Mouse (Mus musculus) midbrain, embryonic 14.5 days (tissue): ENCODE results near the gene Saxo2. TPM values are rescaled to one million over a fixed set of nuclear protein-coding genes. Genes with fewer than 3 reads are reported as not detected.
A peak's percentile ranks its signal among the peaks of the same experiment; 100 is the strongest.

Experiments
- ATAC-seq: fragments of 200-750 bp; cut with Nextera tagmentation; 2 replicates; pipeline ENCODE4 v1.8.0; 2017; ENCODE audit warnings: moderate number of reproducible peaks, moderate library complexity; ENCODE audit not compliant: low FRiP score, low TSS enrichment
- DNase-seq: peaks from one replicate; pipeline ENCODE4 v3.0.0-alpha.2; 2015
- H3K27ac ChIP-seq: fragments of 300-500 bp; sonication (generic); replicated peaks from 2 replicates; pipeline ENCODE4 v1.5.1; 2014; ENCODE audit warnings: mild to moderate bottlenecking, low read depth, low read length, moderate library complexity
- H3K27me3 ChIP-seq: fragments of 300-500 bp; sonication (generic); 2 replicates; pipeline ENCODE4 v1.6.1; 2014; ENCODE audit warnings: low read length, control low read depth, mixed read lengths; ENCODE audit not compliant: control insufficient read depth, insufficient read depth
- H3K36me3 ChIP-seq: fragments of 300-500 bp; sonication (generic); 2 replicates; pipeline ENCODE4 v1.6.1; 2014; ENCODE audit warnings: low read length, control low read depth; ENCODE audit not compliant: control insufficient read depth, insufficient read depth
- H3K4me1 ChIP-seq: fragments of 300-500 bp; sonication (generic); 2 replicates; pipeline ENCODE4 v1.6.1; 2014; ENCODE audit warnings: mild to moderate bottlenecking, antibody characterized with exemption, low read length, control low read depth; ENCODE audit not compliant: control insufficient read depth, insufficient read depth
- H3K4me2 ChIP-seq: fragments of 300-500 bp; sonication (generic); 2 replicates; pipeline ENCODE4 v1.6.1; 2014; ENCODE audit warnings: mild to moderate bottlenecking, low read length, moderate library complexity
- H3K4me3 ChIP-seq: fragments of 300-500 bp; sonication (generic); replicated peaks from 2 replicates; pipeline ENCODE4 v1.5.1; 2014; ENCODE audit warnings: low read depth, low read length
- H3K9ac ChIP-seq: fragments of 300-500 bp; sonication (generic); replicated peaks from 2 replicates; pipeline ENCODE4 v1.6.1; 2014; ENCODE audit warnings: mild to moderate bottlenecking, low read length, moderate library complexity
- H3K9me3 ChIP-seq: fragments of 300-500 bp; sonication (generic); 2 replicates; pipeline ENCODE4 v1.6.1; 2016; ENCODE audit warnings: low read length, control low read depth, mixed read lengths; ENCODE audit not compliant: control insufficient read depth
- WGBS: fragments of 180-500 bp; shearing (Covaris S2); extraction: QIAGEN DNeasy Blood & Tissue Kit; methylation state at CpG from one replicate; pipeline ENCODE4 v1.1.7; 2014; 5-methylcytosine and 5-hydroxymethylcytosine counted together
- polyA plus RNA-seq: library from polyadenylated mRNA; unstranded; fragments of >200 nt; fragmentation: Nextera tagmentation; extraction: Ambion mirVana; gene quantifications from 2 replicates; pipeline ENCODE4 v1.2.1, GENCODE M21; 2014

Gene Saxo2
- polyA plus RNA-seq, 1 experiment from 2014 or later = 21.5 TPM

- no peak for DNase-seq
- 26% methylated on average over 4 of the region's 4 CpGs for WGBS
Measured at GRCm38 (mm10) chr7:82647909-82648308, 419 bp downstream of the Saxo2 start.

GRCm38 (mm10) chr7:82647183-82647582 lies 1.1 kb downstream of the Saxo2 start:
- WGBS = 90% methylated on average over 3 of the region's 3 CpGs
- peaks cover 8% of the 10 kb centered on the region for H3K4me1 ChIP-seq
- no peak overlapping the region for H3K4me3 ChIP-seq
- no peaks in the 10 kb centered on the region for H3K27me3 ChIP-seq
- no peak for DNase-seq
- no peak overlapping the region for H3K27ac ChIP-seq
- no peak overlapping the region for H3K4me2 ChIP-seq
- no peak overlapping the region for H3K9ac ChIP-seq
- H3K9me3 ChIP-seq = no peaks in the 10 kb centered on the region
- no peak for ATAC-seq
- H3K36me3 ChIP-seq = 0 out of 2 replicates have a peak, but pooled peaks cover 8% of the 10 kb centered on the region

More at GRCm38 (mm10) chr7:82647909-82648308, 419 bp downstream of the Saxo2 start:
- H3K36me3 ChIP-seq = 0 out of 2 replicates have a peak, but pooled peaks cover 10% of the 10 kb centered on the region
- H3K27ac ChIP-seq = no peak overlapping the region
- peak overlapping the region; percentile 59 for H3K9ac ChIP-seq
- no peaks in the 10 kb centered on the region for H3K9me3 ChIP-seq
- peaks cover 8% of the 10 kb centered on the region for H3K4me1 ChIP-seq
- no peaks in the 10 kb centered on the region for H3K27me3 ChIP-seq
- H3K4me2 ChIP-seq = peak overlapping the region; percentile 67
- ATAC-seq = no peak
- H3K4me3 ChIP-seq = peak overlapping the region; percentile 66

DNA sequence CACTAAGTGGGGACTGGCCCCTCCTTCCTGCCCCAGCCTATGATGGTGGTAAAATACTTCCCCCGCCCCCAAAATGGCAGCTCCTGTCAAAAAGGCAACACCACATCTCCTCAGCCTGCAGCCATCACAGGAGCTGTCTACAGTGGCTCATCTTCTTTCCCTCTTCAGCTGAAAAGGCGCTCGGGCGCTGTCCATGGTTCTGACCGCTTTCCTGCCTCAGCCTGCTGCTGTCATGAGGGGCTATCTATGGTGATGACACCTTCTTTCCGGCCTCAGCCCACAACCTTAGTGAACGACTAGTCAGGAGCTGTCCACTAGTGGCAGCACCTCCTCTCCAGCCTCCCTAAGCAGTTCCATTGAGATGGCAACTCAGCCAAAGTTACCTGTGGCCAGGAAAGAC lies 23.0 kb downstream of the Saxo2 start:
- no peaks in the 10 kb centered on the region for H3K36me3 ChIP-seq
- ATAC-seq (no peak), DNase-seq (peak; percentile 8)
- no peak overlapping the region for H3K4me2 ChIP-seq
- no peaks in the 10 kb centered on the region for H3K9me3 ChIP-seq
- H3K4me3 ChIP-seq = no peak overlapping the region
- 30% methylated on average over 7 of the region's 7 CpGs for WGBS
- H3K27ac ChIP-seq = no peak overlapping the region
- H3K27me3 ChIP-seq = no peaks in the 10 kb centered on the region
- no peak overlapping the region for H3K9ac ChIP-seq
- H3K4me1 ChIP-seq = no peaks in the 10 kb centered on the region

DNA sequence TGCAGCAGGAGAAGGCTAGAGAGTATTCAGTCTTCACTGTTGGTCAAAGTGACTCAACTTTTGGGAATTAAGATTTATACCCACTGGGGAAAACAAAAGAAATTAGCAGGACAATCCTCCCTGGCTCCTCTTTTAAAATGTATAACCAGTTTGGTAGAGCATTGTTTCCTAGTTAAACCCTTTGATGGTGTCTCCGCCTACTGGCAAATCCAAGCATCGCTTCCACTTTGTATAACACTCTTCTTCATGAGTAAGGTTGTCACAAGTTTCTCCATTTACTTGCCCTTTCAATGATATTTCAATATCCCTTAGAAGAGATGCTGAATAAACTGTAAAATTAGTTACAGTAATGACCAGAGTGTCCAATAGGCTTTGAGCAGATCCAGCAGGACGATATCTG lies 38.7 kb downstream of the Saxo2 start:
- Histone ChIP-seq H3K27me3 (no peaks in the 10 kb centered on the region), H3K9ac (no peak overlapping the region), H3K27ac (no peak overlapping the region), H3K4me3 (no peak overlapping the region), H3K4me2 (no peak overlapping the region), H3K9me3 (no peaks in the 10 kb centered on the region), H3K36me3 (no peaks in the 10 kb centered on the region), H3K4me1 (no peaks in the 10 kb centered on the region)
- DNase-seq (no peak), ATAC-seq (no peak)
- WGBS = 68% methylated on average over 3 of the region's 3 CpGs

DNA sequence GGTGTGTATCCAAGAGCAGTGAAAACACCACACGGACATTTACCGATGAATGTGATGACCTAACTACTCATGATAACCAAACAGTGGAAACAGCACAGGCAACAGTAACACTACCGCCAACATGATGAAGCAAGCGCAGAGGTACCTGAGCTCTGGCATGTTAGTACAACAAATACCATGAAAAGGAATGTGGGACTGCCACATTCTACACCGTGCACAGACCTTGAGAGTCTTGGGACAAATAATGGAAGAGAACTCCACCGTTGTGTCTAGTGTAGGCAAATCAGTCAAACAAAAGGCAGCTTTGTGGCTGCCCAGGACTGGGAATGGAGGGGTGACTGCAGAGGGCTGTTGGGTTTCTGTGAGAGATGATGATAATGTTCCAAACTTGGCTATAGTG lies 42.9 kb downstream of the Saxo2 start:
- DNase-seq = no peak
- Histone ChIP-seq H3K9ac (no peak overlapping the region), H3K27me3 (no peaks in the 10 kb centered on the region), H3K9me3 (no peaks in the 10 kb centered on the region), H3K27ac (no peak overlapping the region), H3K36me3 (no peaks in the 10 kb centered on the region), H3K4me1 (no peaks in the 10 kb centered on the region), H3K4me2 (no peak overlapping the region), H3K4me3 (no peak overlapping the region)
- no peak for ATAC-seq
- WGBS = 85% methylated on average over 6 of the region's 6 CpGs

- Histone ChIP-seq H3K4me2 (no peak overlapping the region), H3K36me3 (no peaks in the 10 kb centered on the region), H3K27me3 (no peaks in the 10 kb centered on the region), H3K4me3 (no peak overlapping the region), H3K9ac (no peak overlapping the region), H3K4me1 (no peaks in the 10 kb centered on the region), H3K27ac (no peak overlapping the region), H3K9me3 (no peaks in the 10 kb centered on the region)
- ATAC-seq (no peak), DNase-seq (no peak)
- 93% methylated on average over 4 of the region's 4 CpGs for WGBS
Measured at GRCm38 (mm10) chr7:82602008-82602407, 46.3 kb downstream of the Saxo2 start.

- Histone ChIP-seq H3K9ac (no peak overlapping the region), H3K27ac (no peak overlapping the region), H3K36me3 (no peaks in the 10 kb centered on the region), H3K4me2 (no peak overlapping the region), H3K9me3 (no peaks in the 10 kb centered on the region), H3K4me3 (no peak overlapping the region), H3K4me1 (no peaks in the 10 kb centered on the region), H3K27me3 (no peaks in the 10 kb centered on the region)
- DNase-seq (no peak), ATAC-seq (no peak)
- WGBS = 90% methylated on average over 6 of the region's 6 CpGs
Measured at GRCm38 (mm10) chr7:82590931-82591330, 57.4 kb downstream of the Saxo2 start.

Other genes starting within 250 kb of the Saxo2 start
- 19.6 and 24.8 TPM in 2 replicates for gene Efl1, start 86 bp upstream of the Saxo2 start, polyA plus RNA-seq
- 50.8 and 51.8 TPM in 2 replicates for gene Mex3b, start 218.8 kb upstream of the Saxo2 start, polyA plus RNA-seq